Mouse (Mus musculus): ENCODE measurements around the gene Necap1. TPM values are rescaled to one million over a fixed set of nuclear protein-coding genes. Genes with fewer than 3 reads are reported as not detected.
A peak's percentile ranks its signal among the peaks of the same experiment; 100 is the strongest.

The Necap1 gene
- total and polyA plus RNA-seq, 3 experiments, result 11.9 to 19.1 TPM; not detected in 1

GRCm38 (mm10) chr6:122832880-122833279 lies 41.4 kb upstream of the Necap1 start:
- H3K27me3 ChIP-seq (ENCODE audit: control insufficient read depth in 1 of 2, insufficient read depth in 2 of 2, low read length in 2 of 2), result no peaks in the 10 kb centered on the region
- H3K4me3 ChIP-seq (ENCODE audit: control insufficient read depth in 1 of 2, insufficient read depth in 1 of 2, low read depth in 2 of 2, low read length in 2 of 2), result no peak overlapping the region
- H3K27ac ChIP-seq (ENCODE audit: control insufficient read depth, low read depth, low read length), result no peak overlapping the region
- TF ChIP-seq KAT2A (conservative IDR thresholded peaks at IDR 0.05; ENCODE audit: low read depth, low read length) (no peak), TAL1 (IDR thresholded peaks at IDR 0.05; ENCODE audit: low read length) (no peak), CHD1 (IDR thresholded peaks at IDR 0.05; ENCODE audit: low read depth, low read length) (no peak), POLR2A (IDR thresholded peaks at IDR 0.05; ENCODE audit: control insufficient read depth in 1 of 2, insufficient read depth in 1 of 2, low read depth in 1 of 2, low read length in 2 of 2, poor library complexity in 1 of 2) (no peak), POLR2AphosphoS5 (IDR thresholded peaks at IDR 0.05; ENCODE audit: borderline replicate concordance, low read depth, low read length) (no peak), E2F4 (IDR thresholded peaks at IDR 0.05; ENCODE audit: borderline replicate concordance, low read depth, low read length) (no peak), MAX (IDR thresholded peaks at IDR 0.05; ENCODE audit: low read length) (no peak), MAZ (IDR thresholded peaks at IDR 0.05; ENCODE audit: low read depth, low read length) (no peak), UBTF (IDR thresholded peaks at IDR 0.05; ENCODE audit: borderline replicate concordance, insufficient read depth, low read depth, low read length) (no peak), POLR2AphosphoS2 (IDR thresholded peaks at IDR 0.05; ENCODE audit: low read length) (no peak), TBP (IDR thresholded peaks at IDR 0.05; ENCODE audit: low read depth, low read length) (no peak), MEF2A (IDR thresholded peaks at IDR 0.05; ENCODE audit: extremely low read depth, insufficient replicate concordance, low read depth, low read length, poor library complexity, severe bottlenecking) (no peak), SMC3 (IDR thresholded peaks at IDR 0.05; ENCODE audit: low read depth, low read length) (no peak), MYB (IDR thresholded peaks at IDR 0.05; ENCODE audit: low read depth, low read length) (no peak)
- no peak overlapping the region for H3K9ac ChIP-seq (ENCODE audit: control insufficient read depth, low read depth, low read length, poor library complexity, severe bottlenecking)
- H3K4me1 ChIP-seq (ENCODE audit: control insufficient read depth in 1 of 2, insufficient read depth in 2 of 2, low read length in 2 of 2), result no peaks in the 10 kb centered on the region
- DNase-seq (ENCODE audit: low read depth, low spot score), result no peak
- no peaks in the 10 kb centered on the region for H3K79me2 ChIP-seq (ENCODE audit: control insufficient read depth, insufficient read depth, low read length, poor library complexity)
- H3K36me3 ChIP-seq (ENCODE audit: control insufficient read depth in 1 of 2, insufficient read depth in 2 of 2, low read length in 2 of 2), result peaks cover 0 to 4% of the 10 kb centered on the region in 2 experiments; a peak in 2 of 4 replicates
- H3K9me3 ChIP-seq (replicated peaks; ENCODE audit: insufficient read depth, low read length), result no peaks in the 10 kb centered on the region

- DNase-seq (ENCODE audit: low read depth, low spot score), result peak; percentile 80
- Histone ChIP-seq H3K27ac (ENCODE audit: control insufficient read depth, low read depth, low read length) (no peak overlapping the region), H3K9ac (ENCODE audit: control insufficient read depth, low read depth, low read length, poor library complexity, severe bottlenecking) (no peak overlapping the region), H3K36me3 (ENCODE audit: control insufficient read depth in 1 of 2, insufficient read depth in 2 of 2, low read length in 2 of 2) (peaks cover 0 to 4% of the 10 kb centered on the region in 2 experiments; a peak in 2 of 4 replicates), H3K27me3 (ENCODE audit: control insufficient read depth in 1 of 2, insufficient read depth in 2 of 2, low read length in 2 of 2) (no peaks in the 10 kb centered on the region), H3K4me3 (ENCODE audit: control insufficient read depth in 1 of 2, insufficient read depth in 1 of 2, low read depth in 2 of 2, low read length in 2 of 2) (no peak overlapping the region), H3K9me3 (replicated peaks; ENCODE audit: insufficient read depth, low read length) (no peaks in the 10 kb centered on the region), H3K4me1 (ENCODE audit: control insufficient read depth in 1 of 2, insufficient read depth in 2 of 2, low read length in 2 of 2) (no peaks in the 10 kb centered on the region), H3K79me2 (ENCODE audit: control insufficient read depth, insufficient read depth, low read length, poor library complexity) (no peaks in the 10 kb centered on the region)
- TF ChIP-seq CHD2 (IDR thresholded peaks at IDR 0.05; ENCODE audit: low read length) (no peak), RAD21 (IDR thresholded peaks at IDR 0.05; ENCODE audit: low read depth, low read length) (peak; percentile 57), ZC3H11A (IDR thresholded peaks at IDR 0.05; ENCODE audit: low read depth, low read length) (peak; percentile 13; the same call in 1 of the 2 replicates), ZNF384 (IDR thresholded peaks at IDR 0.05; ENCODE audit: low read depth, low read length) (no peak), CTCF (IDR thresholded peaks at IDR 0.05 in 2 of 3, conservative IDR thresholded peaks at IDR 0.05 in 1 of 3; ENCODE audit: control insufficient read depth in 1 of 3, insufficient read depth in 1 of 3, low read depth in 2 of 3, low read length in 3 of 3, poor library complexity in 1 of 3, severe bottlenecking in 1 of 3) (peak; percentile 72 to 100 (median 91)), SMC3 (IDR thresholded peaks at IDR 0.05; ENCODE audit: low read depth, low read length) (peak; percentile 69), GATA1 (IDR thresholded peaks at IDR 0.05; ENCODE audit: low read depth, low read length) (no peak)
Observed at GRCm38 (mm10) chr6:122834365-122834764, 39.9 kb upstream of the Necap1 start.
